Mouse (Mus musculus): ENCODE measurements around the gene Onecut1.

DNA sequence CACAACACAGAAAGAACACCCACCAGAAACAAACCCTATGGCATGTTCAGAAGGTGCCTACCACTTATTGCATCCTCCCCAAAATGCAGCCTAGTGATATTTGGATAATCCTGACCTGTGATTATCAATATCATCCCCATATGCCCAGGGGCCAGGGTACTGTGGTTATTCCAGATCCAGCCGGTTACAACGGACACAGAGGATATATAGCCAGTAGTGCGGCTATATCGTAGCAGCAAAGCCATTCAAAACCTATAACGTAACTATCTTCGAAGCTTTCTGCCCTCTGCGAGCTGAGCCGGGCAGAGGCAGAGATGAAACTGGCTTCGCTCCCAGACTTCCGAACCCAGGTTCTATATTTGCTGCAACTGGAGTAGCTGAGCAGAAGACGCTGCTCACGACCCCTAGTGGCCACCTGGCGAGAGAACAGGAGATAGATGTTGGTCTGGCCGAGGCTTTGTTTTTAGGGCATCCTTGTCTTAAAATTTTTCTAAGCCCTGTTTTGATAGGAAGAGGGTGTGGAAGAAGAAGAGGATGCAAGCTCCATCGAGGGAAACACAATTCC, 6.0 kb downstream of the Onecut1 start:
- TF ChIP-seq CTCF (IDR thresholded peaks at IDR 0.05) (peak; percentile 75), POLR2A (IDR thresholded peaks at IDR 0.05; ENCODE audit: insufficient read depth, low read depth, low read length) (no peak), EP300 (IDR thresholded peaks at IDR 0.05; ENCODE audit: insufficient read depth, low read depth, low read length) (no peak)

Data from heart, adult 2 months (tissue).